Mouse (Mus musculus): Measurements from ENCODE around the gene Taf3.
A peak's percentile ranks its signal among the peaks of the same experiment; 100 is the strongest.

Gene Taf3

DNA sequence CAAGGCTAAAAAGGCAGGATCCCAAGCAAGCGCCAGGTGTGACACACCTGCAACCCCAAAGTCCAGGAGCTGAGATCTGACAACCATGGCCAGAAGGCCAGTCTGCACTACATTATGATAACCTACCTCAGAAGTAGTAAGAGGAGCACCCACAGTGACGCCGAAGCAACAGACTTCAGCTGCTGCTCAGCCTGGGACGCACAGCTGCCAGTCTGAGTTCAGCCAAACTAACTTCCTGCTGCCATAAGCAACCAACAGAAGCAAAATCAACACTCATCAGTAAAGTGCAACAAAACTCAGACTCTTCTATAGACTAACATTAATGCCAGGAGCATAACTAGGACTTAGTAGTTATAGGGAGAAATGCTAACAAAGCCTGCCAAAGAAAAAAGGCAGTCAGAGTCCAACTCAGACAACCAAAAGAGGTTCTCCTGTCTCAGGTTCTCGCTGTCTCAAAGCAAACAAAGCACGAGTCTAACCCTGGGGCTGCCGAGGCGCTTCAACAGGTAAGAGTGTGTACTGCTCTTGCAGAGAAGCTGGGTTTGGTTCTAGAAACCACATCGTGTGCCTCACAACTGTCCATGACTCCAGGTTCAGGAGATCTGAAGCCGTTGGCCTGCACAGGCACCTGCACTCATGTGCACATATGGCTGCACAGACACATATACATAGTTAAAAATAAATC lies 33.3 kb downstream of the Taf3 start:
- no peak for ATAC-seq (ENCODE audit: insufficient number of reproducible peaks, low FRiP score, low TSS enrichment)

DNA sequence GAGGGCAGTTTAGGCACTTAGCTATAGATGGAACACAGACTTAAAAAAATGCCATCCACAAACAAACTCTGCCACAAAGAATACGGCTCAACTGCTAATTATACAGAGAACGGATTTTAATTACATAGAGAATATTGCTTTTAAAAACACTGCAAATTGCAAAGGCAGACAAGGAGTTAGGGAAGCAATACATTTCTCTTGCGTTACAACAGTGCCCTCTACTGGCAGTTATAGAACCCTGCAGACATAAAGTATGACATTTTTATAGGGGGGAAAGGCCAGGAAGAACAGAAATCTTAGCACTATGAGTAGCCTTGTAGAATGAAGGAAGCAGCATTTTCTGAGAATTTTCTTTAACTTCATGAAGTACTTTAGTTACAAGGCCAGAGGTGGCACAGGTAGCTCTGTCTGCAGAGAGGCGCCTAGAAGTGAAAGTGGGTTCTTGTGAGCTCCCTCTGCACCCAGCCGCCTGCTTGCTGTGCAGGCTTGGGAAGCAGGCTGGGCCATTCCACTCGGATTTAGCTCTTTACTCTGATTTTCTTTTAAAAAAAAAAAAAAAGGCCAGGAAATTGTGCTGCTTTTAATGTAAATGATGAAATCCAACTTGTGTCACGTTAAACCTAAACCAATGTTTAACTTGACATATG lies 38.0 kb downstream of the Taf3 start:
- ATAC-seq (ENCODE audit: insufficient number of reproducible peaks, low FRiP score, low TSS enrichment) = peak; percentile 57; the same call in 1 of the 2 replicates

DNA sequence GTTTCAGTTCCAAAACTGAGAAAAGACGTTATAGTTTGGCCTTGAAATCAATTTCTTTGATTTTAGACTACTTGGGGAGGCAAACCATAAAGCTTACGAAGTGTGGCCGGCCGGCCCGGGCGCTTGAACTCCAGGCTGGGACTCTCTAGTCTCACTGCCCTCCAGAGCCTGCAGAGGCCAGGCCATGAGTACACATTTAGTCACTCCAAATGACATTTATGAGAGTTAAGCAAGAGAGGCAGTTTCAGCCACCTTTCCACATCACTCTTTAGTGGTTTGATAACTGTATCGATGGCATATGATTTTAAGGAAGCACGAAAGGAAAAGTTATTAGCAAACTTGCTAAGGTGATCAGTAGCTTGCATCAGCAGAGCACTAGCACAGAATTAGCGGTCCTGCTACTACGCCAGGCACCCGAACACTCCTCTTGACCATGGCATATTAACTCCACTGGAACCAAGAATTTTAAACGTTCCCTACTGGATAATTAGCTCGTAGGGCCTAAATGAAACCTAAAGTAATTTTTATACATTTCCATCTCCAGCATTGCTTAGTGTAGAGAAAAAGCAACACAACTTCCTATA lies 38.6 kb downstream of the Taf3 start:
- ATAC-seq (ENCODE audit: insufficient number of reproducible peaks, low FRiP score, low TSS enrichment) = peak; percentile 8; the same call in 1 of the 2 replicates

DNA sequence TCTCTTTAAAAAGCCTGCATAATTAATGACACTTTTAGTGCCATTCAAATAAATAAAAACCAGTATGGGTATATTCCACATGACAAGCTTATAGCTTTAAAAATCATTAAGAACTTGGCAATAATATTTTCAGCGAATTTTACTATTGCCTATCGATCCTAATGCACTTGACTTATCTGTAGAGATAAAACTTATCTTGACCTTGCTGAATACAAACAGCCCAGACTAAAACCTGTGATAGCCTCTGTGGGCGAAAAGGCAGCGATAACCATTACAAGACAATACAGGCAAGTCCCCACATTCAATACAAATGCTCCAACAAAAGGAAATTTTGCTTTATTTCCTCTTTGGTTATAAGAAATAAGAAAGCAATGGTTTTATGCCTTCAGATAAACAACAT lies 39.8 kb downstream of the Taf3 start:
- no peak for ATAC-seq (ENCODE audit: insufficient number of reproducible peaks, low FRiP score, low TSS enrichment)

DNA sequence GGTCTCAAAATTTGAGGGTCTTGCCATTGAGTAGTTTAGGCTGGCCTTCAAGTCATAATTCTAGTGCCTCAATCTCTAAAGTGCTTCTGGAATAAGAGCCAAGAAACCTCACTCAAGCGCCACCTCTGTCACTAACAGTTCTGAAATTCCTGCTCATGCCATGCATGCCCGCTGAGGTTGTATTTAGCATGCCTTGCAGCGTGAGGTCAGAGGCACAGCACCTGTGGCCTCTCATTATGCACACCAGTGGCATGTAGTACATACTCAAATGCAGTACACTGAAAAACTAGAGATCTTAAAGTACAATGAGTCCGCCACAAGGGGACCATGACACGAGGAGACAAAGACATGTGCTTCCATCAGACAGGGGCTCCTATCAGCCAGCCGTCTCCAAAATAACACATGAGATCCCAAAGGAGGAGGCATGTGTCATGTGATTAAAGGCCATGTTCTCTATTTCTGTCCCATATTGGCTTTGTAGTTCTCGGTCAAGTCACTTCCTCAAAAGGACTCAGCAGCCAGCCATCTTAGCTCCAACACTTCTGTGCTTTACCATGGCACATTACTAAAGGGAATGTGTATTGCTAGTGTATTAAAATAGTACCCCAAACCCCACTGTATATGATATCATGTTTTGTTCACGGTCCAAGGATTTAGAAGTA lies 43.3 kb downstream of the Taf3 start:
- no peak for ATAC-seq (ENCODE audit: insufficient number of reproducible peaks, low FRiP score, low TSS enrichment)

DNA sequence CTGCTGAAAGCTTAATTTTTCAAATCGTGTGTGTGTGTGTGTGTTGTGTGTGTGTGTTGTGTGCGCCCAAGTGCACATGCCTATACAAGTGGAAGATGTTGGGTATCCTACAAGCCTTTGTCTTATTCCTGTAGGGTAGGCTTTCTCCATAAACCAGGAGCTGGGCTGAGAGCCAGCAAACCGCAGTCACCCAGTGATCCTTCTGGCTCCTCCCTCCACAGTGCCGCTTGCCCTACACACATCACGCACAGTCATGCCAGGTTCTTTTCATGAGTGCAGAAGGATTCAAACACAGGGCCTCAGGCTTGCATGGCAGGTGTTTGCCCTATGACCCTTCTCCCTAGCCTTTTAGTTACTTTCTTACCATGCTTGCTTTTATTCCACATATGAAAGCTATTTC lies 45.0 kb downstream of the Taf3 start:
- ATAC-seq (ENCODE audit: insufficient number of reproducible peaks, low FRiP score, low TSS enrichment) = no peak

DNA sequence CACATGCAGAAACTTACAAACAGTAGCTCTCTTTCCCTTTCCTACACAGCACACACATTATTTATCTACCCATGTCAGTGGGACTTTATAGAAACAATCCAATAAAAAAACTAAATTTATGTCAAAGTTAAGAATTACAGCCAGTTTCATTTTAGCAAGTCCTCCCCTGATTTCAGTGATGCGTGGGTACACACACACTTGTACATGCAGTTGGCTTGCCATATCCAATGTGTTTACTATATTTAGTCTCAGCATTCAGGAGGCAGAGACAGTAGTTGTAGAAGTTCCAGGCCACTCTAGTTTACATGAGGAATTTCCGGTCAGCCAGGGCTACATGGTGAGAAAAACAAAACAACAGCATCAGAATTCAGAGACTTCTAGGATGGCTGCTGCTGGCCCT lies 46.8 kb downstream of the Taf3 start:
- no peak for ATAC-seq (ENCODE audit: insufficient number of reproducible peaks, low FRiP score, low TSS enrichment)

DNA sequence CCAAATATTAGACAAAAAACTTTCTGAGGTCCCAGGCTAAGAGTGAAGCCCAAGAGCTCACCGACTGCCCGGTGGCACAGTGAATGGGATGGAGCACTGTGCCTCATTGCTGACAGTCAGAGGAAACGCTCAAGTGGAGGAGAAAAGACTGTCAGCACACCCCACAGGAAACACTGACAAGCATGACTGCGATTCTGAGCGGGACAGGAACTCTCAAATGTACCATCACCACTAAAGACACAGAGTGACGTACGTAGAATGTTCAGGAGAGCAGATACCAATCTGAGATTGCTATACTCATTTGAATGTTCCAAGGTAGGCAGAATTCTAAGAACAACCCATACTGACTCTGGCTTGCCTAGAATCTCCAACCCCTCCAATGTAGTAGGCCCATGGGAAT lies 50.9 kb downstream of the Taf3 start:
- no peak for ATAC-seq (ENCODE audit: insufficient number of reproducible peaks, low FRiP score, low TSS enrichment)

DNA sequence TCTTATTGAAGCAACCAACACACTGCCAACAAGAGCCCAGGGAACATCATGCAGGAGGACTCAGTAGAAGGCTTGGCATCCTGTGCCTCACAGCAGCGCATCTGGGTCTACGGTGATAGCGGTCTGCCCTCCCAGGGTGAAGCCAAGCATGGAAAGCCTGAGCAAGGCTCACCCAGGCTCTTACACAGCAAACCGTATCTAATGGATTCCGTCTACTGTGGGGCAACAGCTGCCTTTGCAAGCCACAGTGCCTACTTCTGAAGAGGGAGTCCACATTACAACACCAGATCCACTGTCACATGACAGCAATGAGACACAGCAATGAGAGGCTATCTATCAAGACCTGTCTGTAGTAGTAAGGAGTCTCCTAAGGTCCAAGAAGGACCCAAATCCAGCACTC lies 52.3 kb downstream of the Taf3 start:
- ATAC-seq (ENCODE audit: insufficient number of reproducible peaks, low FRiP score, low TSS enrichment) = no peak

DNA sequence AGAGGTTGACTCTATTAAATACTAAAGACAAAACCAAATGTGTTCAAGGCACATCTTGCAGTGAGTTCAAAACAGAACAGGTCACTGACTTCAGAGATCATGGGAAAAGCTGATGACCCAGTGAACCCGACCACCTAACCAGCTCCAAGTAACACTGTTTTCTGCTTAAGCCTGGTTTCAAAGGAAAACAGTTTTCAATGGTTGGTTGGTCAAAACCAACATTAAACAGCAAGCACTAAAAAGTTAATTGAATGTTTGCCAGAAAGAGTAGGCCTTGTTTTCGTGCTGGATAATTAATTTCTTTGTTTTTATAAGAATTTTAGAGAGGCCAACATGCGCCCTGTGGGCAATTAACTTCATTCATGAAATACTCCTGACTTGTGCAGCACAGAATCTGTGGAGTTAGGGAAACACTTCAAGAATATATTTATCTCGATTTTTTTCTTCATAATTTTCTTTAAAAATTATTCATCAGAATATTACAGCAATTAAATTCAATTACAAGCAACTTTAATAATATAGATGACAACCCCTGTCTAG lies 57.6 kb downstream of the Taf3 start:
- ATAC-seq (ENCODE audit: insufficient number of reproducible peaks, low FRiP score, low TSS enrichment) = no peak

DNA sequence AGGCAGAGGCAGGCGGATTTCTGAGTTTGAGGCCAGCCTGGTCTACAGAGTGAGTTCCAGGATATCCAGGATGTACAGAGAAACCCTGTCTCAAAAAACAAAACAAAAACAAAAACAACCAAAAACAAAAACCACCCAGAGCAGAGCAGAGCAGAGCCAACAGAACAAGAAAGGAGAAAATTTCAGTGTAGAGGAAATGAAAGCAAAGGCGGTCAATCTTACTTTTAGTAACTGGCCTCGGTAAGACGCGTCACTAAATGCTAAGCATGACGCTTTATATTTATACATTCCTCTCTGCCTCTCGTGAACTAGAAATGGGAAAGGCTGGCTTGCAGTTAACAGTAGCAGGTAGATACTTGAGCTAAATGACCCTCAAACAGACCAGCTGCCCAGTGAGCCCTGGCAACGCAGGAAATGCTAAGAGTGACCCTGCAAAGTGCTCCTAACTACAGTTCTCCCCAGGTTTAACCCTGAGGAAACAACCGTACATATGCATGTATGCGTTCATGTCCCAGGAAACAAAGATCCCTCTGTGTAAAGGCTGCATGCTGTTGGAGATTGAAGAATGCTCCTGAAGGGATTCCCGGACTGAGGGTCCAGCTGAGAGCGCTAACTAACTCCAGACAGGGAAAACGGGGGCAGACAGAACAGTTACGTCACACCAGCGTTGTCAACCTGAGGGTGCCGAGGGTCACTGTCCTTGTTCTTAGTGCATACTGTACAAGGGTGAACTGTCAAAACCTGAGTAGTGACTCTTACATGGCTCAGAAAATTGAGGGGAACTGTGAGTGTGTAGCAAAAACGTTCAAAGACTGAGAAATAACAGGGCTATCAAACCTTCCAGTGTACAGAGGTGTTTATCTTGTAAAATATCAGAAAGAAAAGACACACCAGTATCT lies 58.5 kb downstream of the Taf3 start:
- no peak for ATAC-seq (ENCODE audit: insufficient number of reproducible peaks, low FRiP score, low TSS enrichment)

DNA sequence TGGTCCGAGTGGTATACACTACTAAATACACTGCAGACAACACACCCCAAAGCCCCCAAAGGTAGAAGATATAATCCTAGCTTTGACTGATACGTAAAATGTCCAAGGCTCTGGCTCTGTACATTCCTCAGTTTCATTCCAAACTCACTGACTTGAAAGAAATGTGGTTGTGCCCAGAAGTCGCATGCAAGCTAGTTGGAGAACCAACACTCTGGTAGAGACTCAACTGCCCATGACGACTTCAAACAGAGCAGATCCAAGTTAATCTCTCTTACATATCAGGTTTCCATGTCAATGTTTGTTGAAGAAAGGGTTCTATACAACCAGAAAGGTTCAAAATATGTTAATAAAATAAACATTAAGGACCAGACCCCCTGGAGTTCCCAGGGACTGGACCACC lies 60.1 kb downstream of the Taf3 start:
- ATAC-seq (ENCODE audit: insufficient number of reproducible peaks, low FRiP score, low TSS enrichment) = no peak

DNA sequence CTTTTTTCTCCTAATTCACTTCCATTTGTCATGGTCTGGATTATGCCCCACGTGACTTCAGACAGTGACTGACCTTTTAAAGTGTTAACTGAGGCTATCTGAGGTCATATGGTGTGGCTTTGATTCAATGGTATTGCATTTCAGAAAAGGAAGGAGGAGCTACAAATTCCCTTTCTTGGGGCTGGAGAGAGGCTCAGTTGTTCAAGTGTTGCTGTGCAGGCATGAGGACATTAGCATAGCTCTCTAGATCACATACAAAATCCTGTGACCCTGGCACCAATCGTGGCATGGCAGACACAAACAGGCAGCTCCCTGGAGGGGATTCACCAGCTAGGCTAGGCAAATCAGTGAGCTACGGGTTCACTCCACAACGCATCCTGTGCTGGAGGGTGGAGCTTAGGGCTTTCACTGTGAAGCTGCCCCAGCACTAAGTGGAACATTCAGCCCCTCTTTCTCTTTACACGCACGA lies 62.4 kb downstream of the Taf3 start:
- no peak for ATAC-seq (ENCODE audit: insufficient number of reproducible peaks, low FRiP score, low TSS enrichment)

DNA sequence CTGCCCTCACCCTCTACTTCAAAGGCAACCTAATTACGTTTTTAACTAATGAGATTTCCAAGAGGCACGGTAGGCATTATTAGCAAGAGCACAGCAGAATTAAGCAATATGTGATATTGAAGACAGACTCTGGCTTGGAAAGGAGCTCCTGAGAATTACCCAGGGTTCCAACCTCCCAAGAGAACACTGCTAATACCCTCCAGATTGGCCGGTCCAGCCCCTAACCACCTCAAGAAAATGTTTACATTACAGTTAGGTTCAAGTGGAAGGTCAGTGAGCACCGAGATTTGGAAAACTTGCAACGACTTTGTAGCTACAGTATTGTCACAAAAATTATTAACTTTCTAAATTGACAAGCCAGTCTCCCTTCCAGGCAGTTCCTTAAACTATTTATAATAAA lies 66.0 kb downstream of the Taf3 start:
- ATAC-seq (ENCODE audit: insufficient number of reproducible peaks, low FRiP score, low TSS enrichment) = no peak

DNA sequence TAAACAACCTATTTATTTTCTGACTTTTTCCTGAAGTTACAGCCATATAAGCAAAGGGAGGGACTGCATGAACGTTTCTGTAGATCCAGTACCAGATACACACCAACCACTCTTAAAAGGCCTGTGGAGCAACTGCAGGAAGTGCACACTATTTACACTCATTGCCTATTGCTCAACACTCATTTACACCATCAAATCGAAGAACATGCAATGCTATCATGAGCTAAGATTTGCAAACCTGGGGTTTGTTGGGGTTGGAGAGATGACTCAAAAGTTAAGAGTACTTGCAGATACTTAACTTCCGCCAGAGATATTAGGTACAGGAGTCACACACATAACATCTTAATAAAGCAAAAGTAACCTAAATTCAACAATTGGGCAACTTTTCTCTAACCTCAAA lies 76.5 kb downstream of the Taf3 start:
- ATAC-seq (ENCODE audit: insufficient number of reproducible peaks, low FRiP score, low TSS enrichment) = no peak

DNA sequence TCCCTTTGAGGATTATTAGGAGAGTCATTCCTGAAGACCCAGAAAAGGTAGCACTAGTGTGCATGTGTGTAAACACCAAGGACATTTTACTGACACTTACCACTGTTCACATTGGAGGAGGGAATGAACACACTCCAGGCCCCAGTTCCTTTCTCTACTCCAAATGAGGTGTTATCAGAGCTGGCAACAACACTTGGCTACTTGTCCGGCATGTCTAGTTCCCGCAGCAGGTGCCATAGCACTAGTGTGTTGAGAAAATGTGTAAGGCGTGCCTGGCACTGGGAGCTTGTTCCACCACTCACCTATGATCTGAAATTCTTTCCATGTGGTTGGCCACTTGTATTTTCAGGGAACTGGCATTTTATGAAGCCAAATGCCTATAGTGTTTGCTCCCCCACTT lies 77.8 kb downstream of the Taf3 start:
- 0 out of 2 replicates have a peak, but pooled peaks have one; percentile 37 for ATAC-seq (ENCODE audit: insufficient number of reproducible peaks, low FRiP score, low TSS enrichment)

DNA sequence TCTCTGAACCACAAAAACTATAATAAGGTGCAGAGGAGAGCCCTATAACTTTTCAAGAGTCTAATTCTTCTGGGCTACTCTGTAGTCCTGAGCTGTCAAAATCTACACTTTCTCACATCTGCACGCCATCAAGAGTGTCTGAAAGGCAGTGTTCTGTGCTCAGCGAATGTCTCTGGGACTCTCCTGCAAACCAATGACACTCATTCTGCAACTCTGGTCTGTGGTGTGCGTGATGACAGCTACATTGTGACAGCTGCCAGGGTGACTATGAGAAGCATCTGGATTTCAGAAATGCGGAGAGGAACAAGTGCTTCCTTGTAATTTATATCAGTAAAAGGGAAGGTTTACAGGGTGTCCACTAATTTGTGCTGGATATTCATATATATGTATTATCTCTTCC lies 78.2 kb downstream of the Taf3 start:
- ATAC-seq (ENCODE audit: insufficient number of reproducible peaks, low FRiP score, low TSS enrichment) = no peak

DNA sequence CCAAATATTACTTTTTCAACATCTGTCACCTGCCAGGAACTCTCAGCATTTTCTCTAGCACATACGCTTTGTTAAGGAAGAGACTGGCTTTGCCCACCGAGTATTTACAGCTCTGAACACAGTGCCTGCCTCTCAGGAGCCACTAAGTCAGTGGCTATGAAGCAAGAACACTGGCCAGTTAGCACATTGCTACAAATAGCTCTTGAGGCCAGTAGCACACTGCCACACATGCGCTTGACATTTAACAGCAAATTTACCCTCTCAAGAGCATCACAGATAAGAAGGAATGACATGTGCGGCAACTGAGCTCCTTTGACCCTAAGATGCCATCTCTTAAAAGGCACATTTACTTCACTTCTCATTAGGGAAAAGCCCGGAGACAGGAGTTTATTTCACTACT lies 78.7 kb downstream of the Taf3 start:
- no peak for ATAC-seq (ENCODE audit: insufficient number of reproducible peaks, low FRiP score, low TSS enrichment)

DNA sequence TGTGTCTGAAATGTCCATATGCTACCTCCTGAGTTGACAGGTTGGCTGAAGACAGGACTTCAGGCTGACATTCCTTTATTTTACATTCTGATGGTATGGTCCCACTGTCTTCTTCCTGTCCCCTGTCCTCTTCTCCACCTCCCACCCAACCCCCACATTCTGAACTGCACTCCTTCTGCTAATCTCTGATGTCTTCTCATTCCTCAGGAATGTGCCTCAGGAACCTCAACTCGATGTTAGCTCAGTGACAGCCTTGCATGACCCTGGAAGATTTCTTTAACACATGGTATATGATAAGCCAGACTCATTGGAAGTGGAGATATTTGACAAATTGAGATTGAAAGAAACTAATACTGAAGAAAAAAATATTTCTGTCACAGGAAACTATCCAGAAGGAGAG lies 81.8 kb downstream of the Taf3 start:
- no peak for ATAC-seq (ENCODE audit: insufficient number of reproducible peaks, low FRiP score, low TSS enrichment)

DNA sequence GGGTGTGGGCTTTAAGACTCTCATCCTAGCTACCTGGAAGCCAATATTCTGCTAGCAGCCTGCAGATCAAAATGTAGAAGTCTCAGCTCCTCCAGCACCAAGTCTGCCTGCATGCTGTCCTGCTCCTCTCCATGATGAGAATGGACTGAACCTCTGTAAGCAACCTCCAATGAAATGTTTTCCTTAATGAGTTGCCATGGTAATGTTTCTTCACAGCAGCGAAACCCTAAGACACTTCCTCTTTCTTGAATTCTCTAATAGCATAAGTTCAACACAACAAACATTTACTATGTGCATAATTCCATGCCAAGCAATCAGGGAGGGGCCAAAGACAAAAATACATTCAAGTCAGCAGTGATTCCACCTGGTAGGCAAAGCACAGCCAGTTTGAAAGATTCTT lies 82.8 kb downstream of the Taf3 start:
- no peak for ATAC-seq (ENCODE audit: insufficient number of reproducible peaks, low FRiP score, low TSS enrichment)

Data from cerebellum, adult (tissue).